Mouse (Mus musculus): ENCODE measurements at regions not wholly inside any gene's neighbourhood (a gene's known extent, or its start where the extent isn't known, plus 50 kb on each side); places are given as distances from the start of the nearest gene placed in this dataset.

DNA sequence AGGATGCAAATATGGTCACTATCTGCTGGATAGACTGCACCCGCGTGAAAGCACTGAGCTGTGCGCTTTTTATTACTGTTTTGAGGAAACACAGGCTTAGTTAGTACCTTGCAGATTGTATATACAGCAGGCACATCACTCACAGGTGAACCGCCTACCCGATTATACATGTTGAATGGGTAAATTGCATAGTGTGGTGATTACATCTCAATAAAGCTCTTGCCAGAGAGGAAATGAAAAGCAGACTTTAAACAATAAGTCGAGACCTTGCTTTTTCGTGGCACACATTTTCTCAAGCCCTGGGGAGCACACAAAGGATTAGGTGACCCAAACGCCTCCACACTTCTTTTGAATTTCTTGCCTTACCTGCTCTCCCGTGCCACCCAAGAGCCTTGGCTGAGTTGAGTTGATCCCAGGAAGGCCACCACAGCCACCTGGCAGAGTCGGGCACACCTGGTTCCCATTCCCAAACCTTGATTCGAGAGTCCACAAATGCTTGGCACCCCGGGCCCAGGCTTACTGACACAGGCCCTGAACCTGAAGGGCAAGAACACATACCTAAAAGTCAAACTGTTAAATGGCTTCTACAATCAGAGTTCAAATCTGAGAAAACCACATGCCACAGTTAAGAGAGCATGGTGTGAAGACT, 175.4 kb upstream of the Dapk1 start:
- DNase-seq (ENCODE audit: low spot score in 2 of 2): no peak

DNA sequence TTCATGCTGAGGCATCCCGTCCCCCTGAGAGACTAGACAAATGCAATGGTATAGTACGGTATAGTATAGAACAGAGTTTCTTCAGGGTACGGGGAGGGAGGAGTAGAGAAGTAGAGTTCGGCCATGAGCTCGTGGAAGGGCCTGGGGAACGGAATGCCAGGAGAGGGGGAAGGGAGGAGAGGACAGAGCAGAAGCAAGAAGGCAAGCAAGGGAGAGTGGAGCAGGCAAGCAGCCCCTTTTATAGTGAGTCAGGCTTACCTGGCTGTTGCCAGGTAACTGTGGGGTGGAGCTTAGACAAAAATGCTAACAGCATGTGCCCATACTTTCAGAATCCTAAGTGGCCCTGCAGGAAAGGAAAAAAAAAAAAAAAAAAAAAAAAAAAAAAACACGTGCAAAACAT, 174.7 kb upstream of the Dapk1 start:
- DNase-seq (ENCODE audit: low spot score in 2 of 2): no peak

DNA sequence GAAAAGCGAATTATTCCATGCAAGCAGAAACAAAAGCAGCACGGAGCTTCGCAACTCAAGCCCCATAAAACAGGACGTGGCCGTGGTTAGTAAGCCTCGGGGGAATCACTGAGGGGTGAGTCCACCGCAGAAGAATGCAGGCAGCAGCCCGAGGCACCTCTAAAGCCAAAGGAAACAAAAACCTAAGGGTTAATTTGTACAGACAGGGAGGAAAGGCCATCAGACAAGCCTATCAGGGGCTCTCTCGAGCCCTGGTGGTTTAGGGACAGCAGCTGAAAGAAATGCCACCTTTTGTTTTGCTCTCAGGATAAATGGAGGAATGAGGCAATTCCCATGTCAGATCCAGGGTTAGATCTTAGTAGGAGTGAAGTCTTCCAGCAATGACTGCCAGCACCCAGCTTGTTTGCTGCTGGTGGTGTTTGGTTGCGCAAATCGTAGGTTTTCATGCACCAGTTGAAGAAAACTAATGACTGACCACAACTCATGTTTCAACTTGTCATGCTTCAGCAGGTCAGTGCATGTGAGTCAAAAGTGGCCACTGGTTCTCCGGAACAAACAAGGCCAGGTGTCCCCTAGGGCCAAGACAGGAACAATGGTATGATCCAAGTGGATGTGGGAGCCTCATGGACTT, 173.9 kb upstream of the Dapk1 start:
- DNase-seq (ENCODE audit: low spot score in 2 of 2): no peak

GRCm38 (mm10) chr13:60429148-60429547, 172.6 kb upstream of the Dapk1 start:
- no peak for DNase-seq (ENCODE audit: low spot score in 2 of 2)

DNA sequence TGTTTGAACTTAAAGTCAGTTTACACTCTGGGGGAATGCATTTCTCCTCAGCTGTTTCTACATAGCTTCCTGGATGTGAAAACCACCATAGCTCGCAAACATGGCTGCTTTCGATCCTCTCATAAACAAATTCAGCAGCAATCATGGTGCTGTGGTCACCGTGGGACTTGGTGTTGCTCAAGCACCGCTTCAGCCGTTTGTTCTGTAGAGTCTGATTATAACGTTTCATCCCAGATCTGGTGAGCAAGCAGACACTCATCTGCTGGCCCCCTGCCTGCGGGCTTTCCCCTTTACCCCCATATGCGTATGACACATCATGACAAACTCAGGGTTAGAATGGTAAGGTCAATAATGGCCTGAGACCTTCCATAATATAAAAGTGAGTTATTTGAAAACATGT, 170.3 kb upstream of the Dapk1 start:
- no peak for DNase-seq (ENCODE audit: low spot score in 2 of 2)

DNA sequence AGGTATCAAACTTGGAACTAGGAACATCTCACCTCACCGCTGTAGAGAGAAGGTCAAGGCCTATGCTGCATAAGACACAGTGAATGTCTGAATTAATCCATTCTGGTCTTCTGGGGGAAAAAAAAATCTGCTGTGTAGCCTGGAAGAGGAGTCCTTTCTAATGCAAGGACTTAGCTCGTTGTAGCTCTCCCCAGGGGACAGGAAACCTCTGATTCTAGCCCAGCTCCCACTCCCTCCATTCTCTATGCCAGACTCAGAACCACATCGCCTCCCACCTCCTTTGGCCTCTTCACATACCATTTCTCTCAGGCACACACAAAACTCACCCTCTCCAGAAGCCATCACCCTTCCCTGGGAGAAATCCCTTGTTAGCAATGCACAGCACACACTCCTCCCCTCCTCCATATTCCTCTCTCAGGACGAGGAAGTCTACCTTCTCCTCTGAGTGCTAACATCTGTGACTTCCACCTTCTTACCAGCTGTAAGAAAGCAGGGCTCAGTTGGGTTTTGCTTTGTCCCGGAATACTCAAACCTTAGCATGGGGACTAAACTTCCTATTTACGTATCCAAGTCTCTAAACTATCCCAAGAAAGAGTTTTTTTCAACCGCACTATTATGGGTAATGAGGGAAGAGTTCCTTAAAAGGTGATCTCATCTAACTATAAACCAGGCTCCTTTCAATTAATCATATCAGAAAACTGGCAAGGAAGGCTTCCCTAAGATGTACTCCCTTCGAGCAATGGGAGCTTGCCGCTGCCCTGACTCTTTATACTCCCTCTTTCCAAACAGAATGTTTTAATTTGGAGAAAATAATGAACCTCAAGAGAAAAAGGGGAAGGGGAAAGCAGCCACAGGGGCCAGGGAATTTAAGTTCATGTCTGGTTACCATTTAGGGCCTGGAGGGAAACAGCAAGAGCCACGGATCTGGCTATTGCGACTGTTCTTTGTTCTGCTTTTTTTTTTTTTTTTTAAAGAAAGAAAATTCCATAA, 167.2 kb upstream of the Dapk1 start:
- DNase-seq (ENCODE audit: low spot score in 2 of 2): no peak

DNA sequence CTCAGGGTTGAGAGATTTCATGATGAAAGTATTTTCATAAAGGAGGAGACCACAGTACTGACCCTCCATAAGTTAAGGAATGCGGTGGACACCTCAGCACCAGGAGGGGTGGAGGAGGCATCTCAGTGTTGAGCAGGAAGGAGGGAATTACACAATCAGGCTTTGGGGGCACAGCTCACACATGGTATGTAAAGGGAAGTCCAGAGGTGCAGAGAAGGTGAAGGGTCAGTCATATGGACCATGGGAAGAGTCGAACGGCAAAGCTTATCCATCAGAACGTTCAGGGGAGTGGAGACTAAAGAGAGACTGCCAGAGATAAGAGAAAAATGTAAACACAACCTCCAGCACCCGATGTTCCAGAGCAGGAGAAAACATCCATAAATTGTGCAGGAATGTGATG, 166.4 kb upstream of the Dapk1 start:
- no peak for DNase-seq (ENCODE audit: low spot score in 2 of 2)

GRCm38 (mm10) chr13:60438177-60438576, 163.6 kb upstream of the Dapk1 start:
- DNase-seq (ENCODE audit: low spot score in 2 of 2): no peak

DNA sequence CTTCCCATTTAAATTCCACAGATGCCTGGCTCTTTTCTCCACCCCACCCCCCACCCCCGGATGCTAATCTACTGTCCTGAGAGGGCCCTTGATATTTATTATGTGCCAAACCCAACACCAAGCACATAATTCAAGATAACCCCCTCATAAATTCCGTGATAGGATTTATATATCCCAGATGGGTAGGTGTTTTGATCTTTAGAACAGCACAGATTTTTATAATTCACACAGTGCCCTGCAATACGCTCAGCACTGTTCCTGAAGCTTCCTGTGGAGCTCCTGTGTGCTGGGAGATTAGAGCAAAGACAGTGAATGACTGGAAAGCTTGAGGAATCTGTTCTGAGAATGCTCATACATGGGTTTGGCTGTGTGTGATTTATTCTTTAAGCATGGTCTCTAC, 161.2 kb upstream of the Dapk1 start:
- DNase-seq (ENCODE audit: low spot score in 2 of 2): no peak

DNA sequence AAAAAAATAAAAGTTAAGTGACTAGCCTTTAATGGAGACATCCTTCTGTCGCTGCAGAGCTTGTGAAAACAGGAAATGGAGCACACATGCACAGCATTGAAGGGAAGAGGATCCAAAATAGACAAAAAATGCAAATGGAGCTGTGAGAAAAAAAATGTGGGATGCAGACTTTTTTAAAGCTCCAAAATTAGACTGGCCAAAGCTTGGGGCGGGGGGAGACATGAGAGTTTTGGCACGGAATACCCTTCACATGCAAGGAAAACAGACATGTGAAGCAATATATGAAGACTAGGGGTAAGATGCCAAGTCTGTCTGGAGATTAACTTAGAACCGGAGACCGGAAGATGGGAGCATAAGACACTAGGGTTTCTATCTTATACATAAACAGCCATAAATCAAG, 156.6 kb upstream of the Dapk1 start:
- DNase-seq (ENCODE audit: low spot score in 2 of 2): no peak

DNA sequence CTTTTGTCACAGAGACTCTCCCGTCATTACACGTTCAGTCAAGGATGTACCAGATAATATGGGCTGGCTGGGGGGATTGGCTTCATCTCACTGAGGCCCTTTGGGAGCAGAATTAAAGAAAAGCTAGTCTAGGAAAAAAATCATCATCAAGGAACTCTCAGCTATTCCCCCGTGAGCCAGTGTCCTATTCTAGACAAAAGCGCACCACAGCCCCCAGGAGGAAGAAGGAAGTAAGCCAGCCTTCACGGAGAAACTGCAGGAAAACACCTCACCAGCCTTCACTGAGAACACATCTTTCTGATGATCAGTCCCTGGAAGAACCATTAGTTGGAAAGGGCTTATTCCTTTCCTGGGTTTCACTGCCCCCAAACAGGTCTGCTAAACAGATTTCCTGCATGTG, 154.8 kb upstream of the Dapk1 start:
- no peak for DNase-seq (ENCODE audit: low spot score in 2 of 2)

DNA sequence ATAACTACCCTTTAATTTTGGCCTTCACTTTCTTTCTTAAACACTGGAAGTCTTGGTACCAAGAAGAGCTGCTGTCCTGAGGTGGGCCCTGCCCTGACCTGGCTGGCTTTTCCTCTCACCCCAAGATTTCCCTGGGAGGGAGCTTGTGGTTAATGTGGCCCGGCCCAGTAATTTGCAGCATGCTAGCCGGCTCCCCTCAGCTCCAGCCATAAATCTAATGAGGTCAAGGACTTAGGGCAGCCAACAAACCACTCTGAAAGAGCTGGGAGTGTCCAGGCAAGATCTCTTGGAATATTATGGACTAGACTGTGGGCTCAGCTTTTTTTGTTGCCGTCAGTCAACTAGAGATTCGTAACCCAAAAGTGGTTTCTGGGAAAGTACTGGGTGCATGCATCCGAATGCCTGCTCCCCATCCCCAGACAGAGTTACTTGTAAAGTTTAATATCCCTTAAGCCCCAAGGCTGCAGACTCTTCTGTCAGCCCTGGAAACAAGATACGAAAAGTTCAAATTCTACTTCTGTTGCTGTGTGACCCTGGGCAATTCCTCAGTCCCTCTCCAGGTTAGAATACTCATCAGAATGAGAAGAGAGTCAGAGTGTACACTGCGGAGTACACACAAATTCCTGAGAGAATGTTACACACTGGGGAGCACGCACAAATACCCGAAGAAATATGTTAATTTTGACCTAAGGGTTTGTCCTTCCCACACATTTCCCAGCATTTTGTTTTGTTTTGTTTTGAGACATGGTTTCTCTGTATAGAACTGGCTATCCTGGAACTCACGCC, 150.8 kb upstream of the Dapk1 start:
- no peak for DNase-seq (ENCODE audit: low spot score in 2 of 2)

GRCm38 (mm10) chr13:60453821-60454483, 147.8 kb upstream of the Dapk1 start:
- DNase-seq (ENCODE audit: low spot score in 2 of 2): no peak

DNA sequence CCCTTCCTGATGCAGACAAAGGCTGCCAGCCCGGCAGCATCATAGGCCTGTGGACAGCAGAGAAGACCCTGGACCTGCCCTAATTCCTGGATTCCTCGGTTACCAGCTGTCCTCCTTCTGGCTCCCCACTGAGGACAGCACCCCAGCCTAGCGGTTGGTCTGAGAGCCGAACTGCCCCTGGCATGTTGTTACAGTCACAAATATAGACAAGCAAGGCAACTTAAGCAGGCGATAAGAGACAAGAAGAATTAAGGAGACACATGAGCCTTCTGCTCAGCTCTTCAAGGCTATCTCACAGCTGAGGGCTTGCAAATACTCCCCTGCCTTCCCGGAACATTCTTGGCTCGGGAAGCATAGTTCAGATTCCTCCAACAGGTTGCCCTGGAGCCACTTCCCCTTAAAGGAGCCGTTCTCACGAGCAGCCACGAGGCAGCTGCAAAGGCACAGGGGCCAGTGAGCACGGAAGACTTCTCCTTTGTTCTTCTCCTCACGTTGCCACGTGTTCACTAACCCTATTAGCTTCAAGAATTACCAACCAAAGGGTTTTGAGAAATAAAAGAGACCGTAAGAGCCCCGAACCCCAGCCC, 146.6 kb upstream of the Dapk1 start:
- DNase-seq (ENCODE audit: low spot score in 2 of 2): no peak

- no peak for DNase-seq (ENCODE audit: low spot score in 2 of 2)
Observed at GRCm38 (mm10) chr13:60455863-60456551, 145.7 kb upstream of the Dapk1 start.

DNA sequence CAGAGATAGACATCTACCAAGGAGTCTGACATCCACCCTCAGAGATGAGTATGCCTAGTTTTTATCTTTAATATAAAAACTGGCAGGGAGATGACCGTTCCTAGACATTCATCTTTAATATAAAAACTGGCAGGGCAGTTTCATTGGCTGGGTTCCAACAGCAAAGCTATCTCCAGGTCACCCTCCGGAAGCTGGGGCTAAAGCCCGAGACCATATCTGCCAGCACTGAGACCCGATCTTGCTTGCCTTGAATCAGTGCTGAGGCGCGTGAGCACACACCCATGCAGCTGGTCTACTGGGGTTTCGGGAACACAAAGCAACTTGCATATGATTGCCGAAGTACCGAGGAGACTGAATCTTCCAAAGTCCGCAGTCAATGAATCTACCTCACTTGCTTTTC, 144.5 kb upstream of the Dapk1 start:
- no peak for DNase-seq (ENCODE audit: low spot score in 2 of 2)

GRCm38 (mm10) chr13:60459002-60459401, 142.7 kb upstream of the Dapk1 start:
- DNase-seq (ENCODE audit: low spot score in 2 of 2): no peak

- DNase-seq (ENCODE audit: low spot score in 2 of 2): no peak
Observed at GRCm38 (mm10) chr13:60466553-60467313, 135.0 kb upstream of the Dapk1 start.

Measured in left cerebral cortex, adult 8-10 months (tissue).